Mouse (Mus musculus): ENCODE results near the gene Atp6ap1.

Gene Atp6ap1

GRCm38 (mm10) chrX:74296538-74297448 lies at the start of gene Atp6ap1:
Gene Atp6ap1, plus strand, starts transcription at chrX:74297097.
- DNase-seq (ENCODE audit: low read depth) = peak; percentile 92

- no peak for DNase-seq (ENCODE audit: low read depth)
Observed at GRCm38 (mm10) chrX:74248651-74249050, 48.2 kb upstream of the Atp6ap1 start.

GRCm38 (mm10) chrX:74249615-74250014 lies 47.3 kb upstream of the Atp6ap1 start, which contains the start of gene Flna:
Gene Flna, minus strand, starts transcription at chrX:74249820.
- DNase-seq (ENCODE audit: low read depth) = no peak

GRCm38 (mm10) chrX:74254153-74254887 lies 42.6 kb upstream of the Atp6ap1 start, which contains the start of gene Emd:
Gene Emd, plus strand, starts transcription at chrX:74254687.
- peak; percentile 91 for DNase-seq (ENCODE audit: low read depth)

- DNase-seq (ENCODE audit: low read depth) = no peak
Observed at GRCm38 (mm10) chrX:74254888-74255565, 41.9 kb upstream of the Atp6ap1 start.

- no peak for DNase-seq (ENCODE audit: low read depth)
Observed at GRCm38 (mm10) chrX:74257746-74258145, 39.2 kb upstream of the Atp6ap1 start.

- DNase-seq (ENCODE audit: low read depth) = no peak
Observed at GRCm38 (mm10) chrX:74269736-74270061, 27.2 kb upstream of the Atp6ap1 start.

GRCm38 (mm10) chrX:74270062-74270901 lies 26.6 kb upstream of the Atp6ap1 start, which contains the start of gene Rpl10:
Gene Rpl10, plus strand, starts transcription at chrX:74270812.
- DNase-seq (ENCODE audit: low read depth) = peak; percentile 99

GRCm38 (mm10) chrX:74270902-74271551 lies 25.9 kb upstream of the Atp6ap1 start:
- no peak for DNase-seq (ENCODE audit: low read depth)

- no peak for DNase-seq (ENCODE audit: low read depth)
Observed at GRCm38 (mm10) chrX:74273422-74274322, 23.2 kb upstream of the Atp6ap1 start.

GRCm38 (mm10) chrX:74277916-74278315 lies 19.0 kb upstream of the Atp6ap1 start:
- no peak for DNase-seq (ENCODE audit: low read depth)

- DNase-seq (ENCODE audit: low read depth) = no peak
Observed at GRCm38 (mm10) chrX:74281041-74281731, 15.7 kb upstream of the Atp6ap1 start.

- no peak for DNase-seq (ENCODE audit: low read depth)
Observed at GRCm38 (mm10) chrX:74281732-74282394, 15.0 kb upstream of the Atp6ap1 start, which contains the start of the genes Taz and Dnase1l1. Gene Taz, plus strand, starts transcription at chrX:74281912. Gene Dnase1l1, minus strand, starts transcription at chrX:74282337.

GRCm38 (mm10) chrX:74282395-74283091 lies 14.4 kb upstream of the Atp6ap1 start:
- peak; percentile 72 for DNase-seq (ENCODE audit: low read depth)

GRCm38 (mm10) chrX:74283092-74283437 lies 13.8 kb upstream of the Atp6ap1 start:
- no peak for DNase-seq (ENCODE audit: low read depth)

- DNase-seq (ENCODE audit: low read depth) = no peak
Observed at GRCm38 (mm10) chrX:74293431-74293830, 3.5 kb upstream of the Atp6ap1 start.

GRCm38 (mm10) chrX:74298348-74298747 lies 1.5 kb downstream of the Atp6ap1 start:
- DNase-seq (ENCODE audit: low read depth) = no peak

GRCm38 (mm10) chrX:74299721-74300120 lies 2.8 kb downstream of the Atp6ap1 start:
- no peak for DNase-seq (ENCODE audit: low read depth)

All from fibroblast of lung, adult 2 months (primary cell).